Mouse (Mus musculus) thymus, postnatal 36 days (tissue): ENCODE results near the gene Fmnl3.

ENCODE experiments used
- DNase-seq, 2 experiments: peaks; one replicate each; pipeline ENCODE4 v3.0.0; 2022; ENCODE audit warnings: mixed read lengths in 2 of 2

Gene Fmnl3

GRCm38 (mm10) chr15:99342194-99342981, 27.9 kb downstream of the Fmnl3 start:
- peak in 1 of 2 experiments; percentile 3 for DNase-seq

GRCm38 (mm10) chr15:99341102-99341501, 29.2 kb downstream of the Fmnl3 start:
- DNase-seq: peak; percentile 69 to 80

DNA sequence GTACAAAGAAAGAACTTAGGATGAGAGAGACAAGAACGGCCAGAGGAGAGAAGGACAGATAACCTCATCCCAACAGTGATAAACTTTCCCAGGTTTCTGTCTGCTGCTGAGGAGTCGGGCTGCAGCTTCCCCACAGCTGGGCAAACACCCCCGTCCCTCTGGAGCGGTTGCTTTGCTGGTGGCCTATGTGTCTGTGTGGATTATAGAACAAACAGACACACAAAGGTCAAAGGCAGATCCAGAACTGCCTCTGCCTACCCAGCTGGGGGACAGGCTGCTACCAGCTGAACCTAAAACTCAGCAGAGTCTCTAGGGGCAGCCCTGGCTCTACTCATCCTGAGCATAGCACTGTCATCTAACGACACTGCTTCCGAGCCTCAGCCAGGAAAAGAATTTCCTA, 30.6 kb downstream of the Fmnl3 start:
- DNase-seq: no peak

DNA sequence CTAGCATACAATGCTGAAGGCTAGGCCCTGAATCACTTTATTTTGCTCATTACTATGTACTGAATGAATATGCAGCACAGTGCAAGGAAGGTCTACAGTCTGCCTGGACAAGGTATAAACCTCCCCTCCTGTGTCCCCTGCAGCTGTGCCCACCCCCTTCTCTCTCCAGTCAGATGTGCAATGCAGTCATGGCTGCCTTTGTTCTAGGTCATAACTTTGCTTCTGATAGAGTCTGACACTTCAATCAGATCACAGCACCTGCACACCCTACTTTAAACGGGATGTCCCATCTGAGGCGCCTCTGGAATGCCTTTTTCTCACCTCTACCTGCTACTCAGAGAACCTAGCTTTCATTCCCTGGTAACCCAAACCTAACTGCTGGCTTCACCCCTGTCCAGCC, 31.4 kb downstream of the Fmnl3 start:
- peak; percentile 33 to 63 for DNase-seq

DNA sequence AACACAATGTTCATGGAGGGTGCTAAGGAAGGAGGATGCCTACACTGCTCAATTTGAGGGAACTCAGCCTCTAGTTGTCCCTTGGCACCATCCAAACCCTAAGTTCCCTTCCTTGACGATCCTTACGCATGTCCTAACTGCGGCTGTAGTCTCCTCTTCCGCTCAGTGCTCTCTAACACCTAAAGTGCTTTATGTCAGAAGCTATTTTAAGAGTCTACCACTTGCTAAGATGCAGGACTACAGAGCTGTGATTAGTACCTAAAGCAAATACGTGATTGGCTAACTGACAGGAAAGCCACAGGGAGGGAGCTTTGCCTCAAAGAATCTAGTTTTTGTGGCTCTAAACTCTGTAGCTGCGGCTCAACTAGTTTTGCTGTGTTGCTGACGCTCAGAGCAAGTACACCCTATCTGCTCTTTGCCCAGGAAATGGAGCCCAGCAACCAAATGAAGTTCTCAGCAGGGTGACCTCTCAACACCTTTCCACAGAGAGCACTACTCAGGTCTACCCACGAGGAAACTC, 34.4 kb downstream of the Fmnl3 start:
- no peak for DNase-seq

DNA sequence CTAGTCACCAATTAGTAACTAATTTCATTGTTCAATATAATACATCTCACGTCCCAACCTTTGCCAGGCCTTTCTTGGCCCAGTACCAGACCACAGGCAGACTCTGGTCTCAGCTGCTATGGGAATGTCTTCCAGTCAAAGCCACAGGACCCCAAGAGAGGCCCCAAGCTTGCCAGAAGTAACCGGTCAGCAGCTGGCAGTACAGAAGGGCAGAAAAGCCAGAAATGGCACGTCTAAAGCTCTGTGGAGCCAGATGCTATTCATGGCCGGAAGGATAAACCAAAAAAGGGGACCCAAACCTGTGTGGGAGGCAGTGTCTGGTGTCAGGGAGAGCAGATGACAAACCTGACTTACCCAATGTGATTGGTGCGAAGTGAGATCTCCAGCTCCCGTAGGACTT, 35.8 kb downstream of the Fmnl3 start:
- DNase-seq: no peak

GRCm38 (mm10) chr15:99333676-99334065, 36.6 kb downstream of the Fmnl3 start:
- no peak for DNase-seq

GRCm38 (mm10) chr15:99332921-99333675, 37.2 kb downstream of the Fmnl3 start:
- DNase-seq: peak; percentile 76 to 88

DNA sequence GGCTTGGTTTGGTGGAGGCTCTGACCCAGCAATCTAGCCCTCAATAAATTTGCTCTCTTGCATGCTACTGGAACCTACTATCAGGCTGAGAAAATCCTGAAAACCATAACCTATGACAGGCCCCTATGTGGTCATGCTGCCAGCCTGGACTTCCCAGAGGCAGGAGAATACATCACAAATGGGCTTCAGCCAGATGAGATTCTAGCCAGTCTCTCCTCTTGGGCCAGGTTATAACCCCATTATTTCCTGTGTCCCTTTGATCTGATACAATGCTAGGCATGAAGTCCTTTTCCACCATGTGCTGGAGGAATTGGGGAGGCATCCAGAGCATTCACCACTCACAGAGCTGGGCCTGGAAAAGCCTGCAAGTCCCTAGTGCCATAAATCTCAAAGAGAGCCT, 38.2 kb downstream of the Fmnl3 start:
- no peak for DNase-seq

- no peak for DNase-seq
Observed at GRCm38 (mm10) chr15:99331341-99331740, 38.9 kb downstream of the Fmnl3 start.

DNA sequence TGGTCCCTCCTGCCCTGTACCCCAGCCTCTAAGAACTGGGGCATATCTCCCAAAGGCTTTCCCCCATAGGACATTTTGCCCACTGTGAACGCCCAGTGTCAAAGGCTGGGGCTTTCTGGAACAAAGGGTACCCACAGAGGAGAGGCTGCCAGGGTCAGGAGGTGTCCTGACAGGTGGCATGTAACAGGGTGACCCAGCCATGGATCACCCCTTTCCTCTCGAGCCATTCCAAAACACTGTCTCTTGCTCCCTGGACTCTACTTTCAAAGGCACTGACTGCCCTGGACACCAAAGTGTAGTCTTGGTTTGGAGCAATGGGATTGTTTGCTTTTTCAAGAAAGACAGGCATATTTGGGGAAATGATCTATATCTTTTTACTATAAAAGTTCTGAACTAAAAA, 40.0 kb downstream of the Fmnl3 start:
- DNase-seq: no peak

DNA sequence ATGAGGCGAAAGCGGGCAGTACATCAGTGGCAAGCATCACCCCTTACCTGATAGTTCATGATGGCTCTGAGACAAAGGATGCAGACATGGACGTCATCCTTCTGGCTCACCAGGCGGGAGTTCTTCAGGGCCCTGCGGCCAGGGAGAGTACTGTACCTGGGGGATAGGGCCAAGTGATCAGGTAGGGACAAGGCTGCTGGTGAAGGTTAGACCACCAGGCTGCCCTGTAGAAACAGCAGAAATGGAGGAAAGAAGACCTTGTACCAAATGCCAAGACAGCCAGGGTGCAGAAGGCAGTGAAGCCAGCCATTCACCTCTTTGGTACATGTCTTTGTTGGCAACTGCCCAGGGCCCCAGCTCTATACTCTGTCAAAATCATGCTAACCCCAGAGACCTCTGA, 42.3 kb downstream of the Fmnl3 start:
- no peak for DNase-seq

GRCm38 (mm10) chr15:99326959-99327358, 43.3 kb downstream of the Fmnl3 start:
- DNase-seq: peak; percentile 59 to 68

GRCm38 (mm10) chr15:99326407-99326806, 43.9 kb downstream of the Fmnl3 start:
- no peak for DNase-seq

DNA sequence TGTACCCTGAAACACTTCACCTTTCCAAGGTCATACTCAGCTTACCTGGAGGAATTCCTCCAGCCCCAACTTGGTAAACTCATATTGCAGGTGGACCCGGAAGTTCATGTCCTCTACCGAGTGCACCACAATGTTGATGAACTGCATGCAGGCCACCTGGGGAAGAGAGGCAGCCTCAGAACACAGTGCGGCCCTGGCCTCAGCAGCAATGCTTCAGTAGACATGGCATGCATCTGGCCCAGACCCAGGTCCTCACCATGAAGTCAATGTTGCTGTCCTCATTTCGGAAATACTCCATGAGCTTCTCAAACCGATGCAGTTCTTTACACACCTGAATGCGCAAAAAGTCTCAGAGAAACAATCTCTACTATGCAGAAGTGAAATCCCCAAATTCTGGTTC, 44.7 kb downstream of the Fmnl3 start:
- no peak for DNase-seq

- DNase-seq: no peak
Observed at GRCm38 (mm10) chr15:99324151-99324550, 46.1 kb downstream of the Fmnl3 start.

GRCm38 (mm10) chr15:99320978-99321377, 49.3 kb downstream of the Fmnl3 start:
- no peak for DNase-seq

DNA sequence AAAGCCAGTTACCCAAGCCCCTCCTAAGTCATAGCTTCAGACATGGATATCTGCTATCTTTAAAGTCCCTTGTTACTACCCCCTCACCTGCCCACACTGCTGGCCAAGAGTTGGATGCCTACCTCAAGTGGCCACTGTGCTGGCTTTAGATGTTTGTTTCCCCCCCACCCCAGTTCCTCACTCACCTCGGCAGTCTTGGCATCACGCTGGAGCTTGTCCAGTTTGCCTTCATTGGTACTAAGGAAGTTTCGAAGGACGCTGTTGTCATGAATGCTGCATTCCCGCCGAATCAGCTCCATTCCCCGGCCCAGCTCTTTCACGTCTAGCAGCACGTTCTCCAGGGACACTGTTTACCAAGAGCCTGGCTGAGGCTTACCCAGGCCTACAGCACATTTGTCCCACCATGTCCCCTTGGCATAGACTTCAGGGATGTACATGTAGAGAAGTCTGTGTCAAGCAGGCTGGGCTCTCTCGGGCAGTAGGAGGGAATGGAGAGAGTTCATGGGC, 50.1 kb downstream of the Fmnl3 start:
- no peak for DNase-seq

GRCm38 (mm10) chr15:99319411-99319871, 50.8 kb downstream of the Fmnl3 start:
- no peak for DNase-seq

DNA sequence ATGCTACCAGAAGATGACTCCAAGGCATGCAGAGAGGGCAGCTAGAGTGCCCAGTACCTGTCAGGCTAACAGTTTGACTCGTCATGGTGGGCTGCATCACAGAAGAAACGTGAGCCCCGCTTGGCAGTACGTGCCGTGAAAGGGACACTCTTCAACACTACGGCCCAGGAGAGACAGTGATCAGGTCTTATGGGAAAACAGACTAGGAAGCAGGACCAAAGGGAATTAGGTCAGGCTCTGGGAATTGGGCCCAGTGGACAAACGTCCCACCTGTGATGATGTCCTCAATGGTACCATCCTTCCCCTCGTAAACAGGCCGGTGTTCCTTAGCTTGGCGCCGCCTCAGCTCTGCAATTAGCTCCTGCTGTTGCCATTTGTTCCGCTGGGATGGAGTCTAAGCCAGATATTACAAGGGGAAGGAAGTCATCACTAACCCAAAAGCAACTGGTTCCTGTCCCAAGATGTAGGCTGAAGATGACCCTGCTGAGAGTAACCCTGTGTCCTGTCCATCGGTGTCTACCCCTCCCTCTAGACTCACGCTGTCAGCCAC, 51.3 kb downstream of the Fmnl3 start:
- DNase-seq: no peak

GRCm38 (mm10) chr15:99318071-99318470, 52.2 kb downstream of the Fmnl3 start:
- DNase-seq: no peak

- no peak for DNase-seq
Observed at GRCm38 (mm10) chr15:99317267-99317651, 53.0 kb downstream of the Fmnl3 start.
